ENCODE assay signal across 27 mouse cellular contexts in genomic region chr13:78656196-78656595, GRCm38 (mm10).
DNase-seq lines count a peak whose midpoint lies in the region; ATAC-seq and TF ChIP-seq lines count a peak whose summit lies in the region.
"Had no signal": no experiment of that assay in that cellular context is flagged by ENCODE, and none has a peak within 500 bp of the region (broad histone marks: within the 10 kb centered on the region; RNA-seq: fewer than 3 reads in every experiment).

No protein-coding gene starts in this region.

- intact Hi-C loops in left cerebral cortex, postnatal 14 days (cut with DNase I), result no loop called here

- peaks cover 9% of the 10 kb centered on the region for H3K4me1 ChIP-seq in bone marrow macrophage, adult 2 months (ENCODE audit: control insufficient read depth, insufficient read depth, low read length)
- H3K4me1 ChIP-seq: embryonic facial prominence, embryonic 13.5 days; embryonic facial prominence, embryonic 15.5 days; forebrain, embryonic 12.5 days had no signal

- ATAC-seq in frontal cortex, adult (ENCODE audit: low TSS enrichment), result peak; percentile 75
- ATAC-seq: activated CD4-positive, CD25-positive, alpha-beta regulatory T cell, adult 4 months; CD4-positive, CD25-positive, alpha-beta regulatory T cell, adult 4 months; forebrain, embryonic 14.5 days; forebrain, embryonic 16.5 days; Patski had no signal

- no peak for TF ChIP-seq POLR2A in bone marrow macrophage, adult 2 months (IDR thresholded peaks at IDR 0.05; ENCODE audit: borderline replicate concordance, low read depth, low read length)

- no peak overlapping the region for H3K4me3 ChIP-seq in bone marrow macrophage, adult 2 months (ENCODE audit: insufficient read depth, low read length)
- H3K4me3 ChIP-seq: embryonic facial prominence, embryonic 13.5 days; embryonic facial prominence, embryonic 15.5 days; erythroblast, embryonic 14.5 days; forebrain, embryonic 10.5 days; forebrain, embryonic 12.5 days had no signal

- peak overlapping the region; percentile 68 for H3K27ac ChIP-seq in bone marrow macrophage, adult 2 months (ENCODE audit: insufficient read depth, low read depth, low read length)
- H3K27ac ChIP-seq: embryonic facial prominence, embryonic 13.5 days; embryonic facial prominence, embryonic 15.5 days; forebrain, embryonic 10.5 days; forebrain, embryonic 12.5 days had no signal

- TF ChIP-seq CTCF in bone marrow macrophage, adult 2 months (IDR thresholded peaks at IDR 0.05; ENCODE audit: low read depth, low read length), result no peak

- no peak for DNase-seq in frontal cortex, postnatal 14 days (ENCODE audit: low spot score in 2 of 2)
- DNase-seq in left cerebral cortex, adult 9 months (ENCODE audit: low spot score in 2 of 2), result peak; percentile 14 to 26
- DNase-seq in left cerebral cortex, postnatal 14 days (ENCODE audit: low spot score in 2 of 2), result no peak
- DNase-seq in telencephalon, adult 2 months (ENCODE audit: low read depth, low spot score), result peak; percentile 55
- no peak for DNase-seq in urinary bladder, postnatal 14 days (ENCODE audit: low spot score)
- DNase-seq: adrenal gland, postnatal 10 days; adrenal gland, postnatal 25 days; B cell, adult 2 months; cerebellum, adult 11 months; cerebellum, adult 18-20 months; cerebellum, adult 8-10 months; cerebellum, adult 9-11 months; cerebellum, postnatal 14 days; cerebellum, postnatal 36 days; embryo, embryonic 11 days had no signal

Comparison
In these comparisons a context has a peak if more than half of its experiments do, and no peak if none do; other contexts are left out.
1. DNase-seq: peak in left cerebral cortex, adult 9 months (2 of 2) and telencephalon, adult 2 months (single experiment); none in frontal cortex, postnatal 14 days (0 of 2), left cerebral cortex, postnatal 14 days (0 of 2) and urinary bladder, postnatal 14 days (single experiment).